Mouse (Mus musculus): ENCODE data around the gene Limd2.

DNA sequence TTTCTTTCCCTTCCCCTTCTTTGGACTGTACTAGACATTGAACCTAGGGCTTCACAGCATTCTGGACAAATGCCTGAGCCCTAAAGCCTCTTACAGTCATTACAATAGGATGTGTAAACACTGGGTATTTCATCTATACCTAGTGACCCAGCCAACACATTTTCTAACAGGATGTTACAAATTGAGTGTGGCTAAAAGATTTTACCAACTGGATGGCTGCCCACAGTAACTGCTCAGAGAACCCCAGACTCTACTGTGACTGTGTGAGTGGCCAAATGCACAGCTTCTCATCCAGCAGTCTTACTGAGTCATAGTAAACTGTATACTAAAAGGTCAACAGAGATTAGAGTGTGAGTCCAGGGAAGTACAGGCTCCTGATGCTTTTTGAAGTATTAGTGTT lies 34.7 kb upstream of the Limd2 start:
- TF ChIP-seq CTCF (IDR thresholded peaks at IDR 0.05; ENCODE audit: control insufficient read depth, insufficient read depth, insufficient read length) (no peak), CEBPB (IDR thresholded peaks at IDR 0.05; ENCODE audit: low read depth) (no peak), USF1 (IDR thresholded peaks at IDR 0.05; ENCODE audit: low read depth) (no peak), MYOG (IDR thresholded peaks at IDR 0.05; ENCODE audit: control insufficient read depth, extremely low read depth, insufficient read length) (no peak), MAX (IDR thresholded peaks at IDR 0.05) (no peak), FOSL1 (IDR thresholded peaks at IDR 0.05; ENCODE audit: insufficient read depth, low read length, poor library complexity, severe bottlenecking) (no peak), MYOD1 (IDR thresholded peaks at IDR 0.05; ENCODE audit: control insufficient read depth, insufficient read length, low read depth) (no peak)
